Mouse (Mus musculus) layer of hippocampus, adult 9-10 months (tissue): Measurements from ENCODE around the gene Srgap2.

Experiments used
- DNase-seq: peaks from one replicate; pipeline ENCODE4 v3.0.0; 2022; ENCODE audit warnings: low spot score

Gene Srgap2

GRCm38 (mm10) chr1:131245926-131246325, 281.2 kb downstream of the Srgap2 start:
- DNase-seq = no peak

- DNase-seq = peak; percentile 8
Observed at GRCm38 (mm10) chr1:131245089-131245856, 281.9 kb downstream of the Srgap2 start, which contains the start of gene Rassf5. Gene Rassf5, minus strand, starts transcription at chr1:131245258.

GRCm38 (mm10) chr1:131244536-131245088, 282.5 kb downstream of the Srgap2 start:
- DNase-seq = no peak

GRCm38 (mm10) chr1:131242956-131243355, 284.2 kb downstream of the Srgap2 start:
- no peak for DNase-seq

GRCm38 (mm10) chr1:131239576-131240193, 287.5 kb downstream of the Srgap2 start:
- DNase-seq = no peak

GRCm38 (mm10) chr1:131238931-131239381, 288.2 kb downstream of the Srgap2 start:
- DNase-seq = no peak

- no peak for DNase-seq
Observed at GRCm38 (mm10) chr1:131236077-131236476, 291.1 kb downstream of the Srgap2 start.
